Mouse (Mus musculus) brain, embryonic 14.5 days (tissue): ENCODE measurements at regions not wholly inside any gene's neighbourhood (a gene's known extent, or its start where the extent isn't known, plus 50 kb on each side); places are given as distances from the start of the nearest gene placed in this dataset.

ENCODE experiments used
- CTCF ChIP-seq: fragments of 200-500 bp; IDR thresholded peaks from 2 replicates; pipeline ENCODE4 v1.5.1; 2012; ENCODE audit warnings: inconsistent platforms, mild to moderate bottlenecking, moderate library complexity, borderline replicate concordance; ENCODE audit not compliant: insufficient read depth, insufficient read length; ENCODE audit errors: extremely low read depth
- POLR2A ChIP-seq: fragments of 200-500 bp; IDR thresholded peaks from 2 replicates; pipeline ENCODE4 v1.6.1; 2012; ENCODE audit warnings: mild to moderate bottlenecking, inconsistent platforms, borderline replicate concordance; ENCODE audit not compliant: poor library complexity, insufficient read depth, insufficient read length, severe bottlenecking; ENCODE audit errors: extremely low read depth

DNA sequence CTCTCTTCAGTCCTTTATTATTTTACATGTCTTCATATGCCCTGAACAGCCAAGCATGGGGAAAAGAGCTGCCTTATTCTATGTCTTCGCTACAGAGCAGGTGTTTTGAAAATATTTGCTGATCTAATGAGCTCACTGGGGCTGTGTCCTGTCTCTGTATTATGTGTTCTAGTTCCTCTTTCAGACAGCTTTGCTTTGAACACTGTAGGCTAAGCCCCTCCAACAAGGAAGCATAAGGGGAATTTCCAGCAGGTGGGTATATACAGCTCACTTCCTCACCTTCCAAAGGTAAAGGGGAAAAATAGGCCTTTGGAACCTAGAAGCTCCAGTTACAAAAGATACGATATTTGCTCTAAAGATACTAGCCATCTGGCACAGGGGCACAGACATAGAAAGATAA, 83.0 kb downstream of the Perp start:
- TF ChIP-seq CTCF (no peak), POLR2A (no peak)
